Mouse (Mus musculus): ENCODE results near the gene Asb14. TPM values are rescaled to one million over a fixed set of nuclear protein-coding genes. Genes with fewer than 3 reads are reported as not detected.
"Not testable (repeated sequence)": the region's sequence is repeated elsewhere in the genome, so short reads cannot be mapped to it uniquely, and the experiment has no call there.

Asb14 gene
- total RNA-seq, 1 experiment from 2014 or later, result not detected

DNA sequence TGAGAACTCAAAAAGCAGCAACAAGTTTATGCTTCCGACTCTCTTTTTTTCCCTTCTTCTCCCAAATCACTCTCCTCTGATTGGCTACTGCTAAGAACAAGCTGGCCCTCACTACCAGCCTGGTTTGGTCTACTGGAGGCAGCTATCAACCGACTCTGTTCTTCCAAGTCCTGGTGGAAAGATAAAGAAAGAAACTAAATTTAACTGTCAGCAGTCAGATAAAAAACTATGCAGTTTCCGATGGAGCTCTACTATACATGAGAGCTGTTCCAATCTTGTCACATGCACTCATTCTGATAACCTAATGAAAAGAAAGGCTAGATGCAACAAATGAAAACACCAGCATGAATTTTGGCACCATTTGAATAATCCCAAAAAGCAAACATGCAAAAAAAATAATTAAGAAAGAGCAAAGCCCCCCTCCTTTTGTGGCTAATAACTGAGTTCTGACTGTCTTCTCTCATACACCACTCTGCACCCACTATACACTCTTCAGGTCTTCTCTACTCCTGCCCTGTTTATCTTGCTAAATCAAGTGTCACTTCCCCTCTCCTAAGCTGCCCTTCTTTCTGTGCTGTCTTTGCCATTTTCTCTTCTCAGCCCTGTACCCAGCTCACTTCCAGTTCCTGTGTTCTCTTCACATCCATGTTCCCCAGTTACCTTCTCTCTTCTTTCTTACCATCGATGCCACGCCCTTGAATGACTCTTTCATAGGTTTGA is 29.5 kb downstream of the Asb14 start:
- no peak for ATAC-seq (replicated peaks in 1 of 2; ENCODE audit: insufficient read depth in 1 of 2, low FRiP score in 2 of 2, low TSS enrichment in 1 of 2, low read depth in 1 of 2, poor library complexity in 2 of 2, severe bottlenecking in 2 of 2)

DNA sequence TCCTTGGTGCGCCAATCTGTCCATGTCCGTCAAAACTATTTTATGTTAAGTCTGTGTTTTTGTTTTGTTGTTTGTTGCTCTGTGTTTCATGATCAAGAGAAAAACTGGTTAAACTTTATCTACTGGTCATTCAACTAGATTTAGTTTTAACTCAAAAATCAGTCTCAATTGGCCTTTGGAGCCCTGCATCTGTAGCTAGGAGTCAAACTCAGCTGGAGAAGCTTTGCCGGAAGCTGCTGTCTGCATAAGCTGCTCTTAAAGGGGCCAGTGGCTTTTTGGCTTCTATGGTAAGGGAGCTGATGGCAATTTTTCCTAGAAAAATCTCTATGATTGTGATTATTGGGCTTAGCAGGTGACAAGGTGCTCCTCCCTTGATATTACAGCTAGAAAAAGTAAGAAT is 40.5 kb downstream of the Asb14 start:
- ATAC-seq (replicated peaks in 1 of 2; ENCODE audit: insufficient read depth in 1 of 2, low FRiP score in 2 of 2, low TSS enrichment in 1 of 2, low read depth in 1 of 2, poor library complexity in 2 of 2, severe bottlenecking in 2 of 2), result no peak

DNA sequence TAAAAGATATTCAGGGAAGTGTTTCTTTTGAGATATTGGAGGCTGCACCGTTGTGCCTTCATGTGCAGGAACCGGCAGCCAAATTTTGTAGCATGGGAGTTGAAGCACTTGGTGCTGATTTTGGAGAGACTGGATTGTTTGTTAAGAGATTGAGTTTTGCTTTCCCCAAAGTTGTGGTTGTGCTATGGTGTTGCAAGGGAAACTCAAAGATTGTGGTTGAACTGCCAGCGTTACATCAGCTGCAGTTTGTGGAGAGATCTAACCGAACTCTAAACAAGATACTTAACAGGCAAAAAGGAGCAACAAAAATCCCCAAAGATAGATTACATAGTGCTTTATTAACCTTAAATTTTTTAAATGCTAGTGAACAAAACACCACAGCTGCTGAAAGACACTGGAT is 41.2 kb downstream of the Asb14 start:
- ATAC-seq (replicated peaks in 1 of 2; ENCODE audit: insufficient read depth in 1 of 2, low FRiP score in 2 of 2, low TSS enrichment in 1 of 2, low read depth in 1 of 2, poor library complexity in 2 of 2, severe bottlenecking in 2 of 2), result no peak

DNA sequence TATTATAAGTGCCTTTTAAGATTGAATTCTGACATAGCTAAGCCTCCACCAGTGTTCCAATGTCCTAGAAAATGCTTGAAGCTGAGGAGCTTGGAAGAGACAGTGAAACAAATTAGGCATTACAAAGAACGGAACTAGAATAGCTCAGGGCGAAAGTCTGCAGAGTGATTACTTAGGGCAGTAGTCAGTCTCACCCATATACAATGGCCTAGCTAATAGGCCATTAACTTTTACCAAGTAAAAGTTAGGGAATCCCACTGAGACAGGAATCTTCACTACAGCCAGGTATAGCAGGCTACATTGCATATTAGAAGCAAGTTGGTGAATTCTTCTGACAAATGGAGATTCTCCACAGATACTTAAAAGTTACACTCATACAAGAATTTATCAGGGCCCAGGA is 61.8 kb downstream of the Asb14 start:
- ATAC-seq (replicated peaks in 1 of 2; ENCODE audit: insufficient read depth in 1 of 2, low FRiP score in 2 of 2, low TSS enrichment in 1 of 2, low read depth in 1 of 2, poor library complexity in 2 of 2, severe bottlenecking in 2 of 2), result not testable (repeated sequence)

DNA sequence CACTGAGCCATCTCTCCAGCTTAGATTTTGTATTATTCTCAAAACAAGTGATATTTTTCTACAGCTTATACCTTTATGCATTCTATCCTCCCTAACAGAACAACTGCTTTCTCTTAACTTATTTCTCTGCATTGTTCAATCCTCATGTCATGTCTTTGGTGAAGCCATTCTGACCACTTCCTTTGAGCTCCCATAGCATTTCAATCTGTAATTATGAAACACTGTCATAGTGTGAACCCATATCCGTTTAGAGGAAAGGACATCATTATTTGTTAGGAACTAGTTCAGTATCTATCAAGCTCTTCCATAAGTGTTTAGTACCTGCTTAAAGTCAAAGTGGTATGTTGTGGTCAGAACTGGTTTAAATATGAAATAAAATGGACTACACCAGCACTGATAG is 66.2 kb downstream of the Asb14 start:
- ATAC-seq (replicated peaks in 1 of 2; ENCODE audit: insufficient read depth in 1 of 2, low FRiP score in 2 of 2, low TSS enrichment in 1 of 2, low read depth in 1 of 2, poor library complexity in 2 of 2, severe bottlenecking in 2 of 2), result no peak

Other genes starting within 250 kb of the Asb14 start
- 14.4 and 16.5 TPM in 2 replicates for gene Pde12, start 224.7 kb upstream of the Asb14 start, total RNA-seq (2017)
- gene Dnah12, start 201.3 kb upstream of the Asb14 start, total RNA-seq (2017), result 0.31 and 0.45 TPM in 2 replicates
- 47.7 and 52.2 TPM in 2 replicates for gene Appl1, start 76.7 kb downstream of the Asb14 start, total RNA-seq (2017)
- not detected in 2 replicates for gene Hesx1, start 99.9 kb downstream of the Asb14 start, total RNA-seq (2017)
- gene Il17rd, start 144.4 kb downstream of the Asb14 start, total RNA-seq (2017), result 0.13 TPM in 1 of 2 replicates, not detected in the other
- 43.4 and 71.1 TPM in 2 replicates for gene Arhgef3, start 220.3 kb downstream of the Asb14 start, total RNA-seq (2017)

Measured in hematopoietic stem cell, adult 5-6 weeks (primary cell).